Mouse (Mus musculus) cerebellum, adult 9-10 months (tissue): ENCODE data around the gene Rhbdl1.

Experiments used
- DNase-seq: peaks from one replicate; pipeline ENCODE4 v3.0.0; 2022

Rhbdl1 gene

DNA sequence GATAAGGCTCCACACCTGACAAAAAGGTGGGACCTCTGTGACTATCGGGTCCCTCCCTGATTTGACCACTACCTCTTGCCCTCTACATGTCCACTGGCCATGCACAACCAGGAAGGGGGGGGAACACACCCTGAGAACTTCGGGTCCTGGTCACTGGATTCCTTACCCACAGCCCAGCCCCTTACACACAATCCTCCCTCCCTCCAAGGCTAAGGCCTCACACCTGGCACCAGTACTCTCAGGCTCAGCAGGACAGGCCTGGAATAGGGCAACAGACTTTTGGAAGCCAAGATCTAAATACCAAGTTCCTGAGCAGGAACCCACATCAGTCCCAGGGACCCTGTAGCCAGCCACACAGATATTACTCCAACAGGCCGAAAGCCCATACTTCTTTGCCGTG is 1.8 kb upstream of the Rhbdl1 start:
- no peak for DNase-seq

DNA sequence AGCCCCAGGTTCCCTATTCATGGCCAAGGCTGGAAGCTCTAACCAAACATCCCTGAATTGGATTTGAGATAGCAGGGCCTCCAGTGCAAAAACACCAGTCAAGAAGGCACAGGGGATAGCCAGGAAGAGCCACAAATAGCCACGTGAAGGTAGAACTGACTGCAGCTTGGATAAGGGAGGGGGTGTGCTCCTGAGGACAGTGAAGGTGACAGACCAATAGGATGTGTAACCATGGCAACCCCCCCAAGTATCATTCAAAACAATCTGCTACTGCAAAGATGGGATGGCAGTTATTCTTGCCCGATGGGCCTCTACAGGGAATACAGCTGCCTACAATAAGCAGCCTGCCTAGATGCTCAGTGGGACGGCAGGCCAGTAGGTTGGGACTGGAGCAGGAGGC is 438 bp upstream of the Rhbdl1 start:
- peak; percentile 56 for DNase-seq

DNA sequence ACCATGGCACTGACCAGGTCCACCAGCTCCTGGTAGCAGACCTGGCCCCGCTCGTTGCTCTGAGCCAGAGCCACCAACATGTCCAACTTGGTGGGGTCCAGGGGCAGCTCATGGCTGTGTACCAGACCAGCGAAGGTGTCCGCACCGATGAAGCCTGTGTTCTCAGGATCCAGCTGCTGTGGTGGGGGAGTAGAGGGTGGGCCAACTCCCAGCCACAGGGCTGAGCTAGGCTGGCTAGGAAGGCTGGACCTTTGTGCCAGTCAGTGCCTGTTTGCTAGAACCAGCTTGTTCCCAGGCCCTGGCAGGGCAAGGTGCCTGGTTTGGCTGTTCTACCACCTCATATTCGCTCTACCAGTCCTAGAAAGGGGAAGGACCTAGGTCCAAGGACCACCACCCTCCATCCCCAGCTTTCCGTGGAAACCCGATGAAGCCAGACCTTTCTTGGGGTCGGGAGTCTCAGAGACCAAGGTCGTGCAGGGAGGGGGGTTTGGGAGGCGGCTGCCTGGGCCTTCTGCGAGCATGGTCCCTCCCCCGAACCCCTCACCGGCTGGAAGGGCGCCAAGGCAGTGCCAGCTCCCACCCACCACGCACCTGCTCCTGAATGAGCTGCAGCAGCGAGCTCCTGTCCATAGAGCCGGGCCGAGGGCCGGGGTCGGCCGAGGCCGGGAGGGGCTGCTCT is 559 bp downstream of the Rhbdl1 start:
- DNase-seq: no peak

DNA sequence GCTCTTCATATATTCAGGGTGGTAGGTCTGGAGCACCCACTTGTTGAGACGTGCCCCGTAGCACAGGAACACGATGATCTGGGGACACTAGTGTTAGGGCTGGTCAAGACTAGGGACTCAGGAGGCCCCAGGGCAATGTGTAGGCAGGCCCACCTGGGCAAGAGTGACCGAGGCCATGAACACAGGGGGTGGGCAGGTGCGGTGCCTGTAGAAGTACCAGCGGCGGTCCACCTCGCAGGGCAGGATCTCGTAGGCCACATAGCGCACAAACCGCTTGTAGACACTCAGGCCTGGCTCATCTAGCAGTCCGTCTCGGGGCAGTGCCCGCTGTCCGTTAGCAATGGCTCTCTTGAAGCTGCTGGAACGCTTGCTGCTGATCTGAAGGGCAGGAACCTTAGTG is 1.3 kb downstream of the Rhbdl1 start:
- peak; percentile 68 for DNase-seq

DNA sequence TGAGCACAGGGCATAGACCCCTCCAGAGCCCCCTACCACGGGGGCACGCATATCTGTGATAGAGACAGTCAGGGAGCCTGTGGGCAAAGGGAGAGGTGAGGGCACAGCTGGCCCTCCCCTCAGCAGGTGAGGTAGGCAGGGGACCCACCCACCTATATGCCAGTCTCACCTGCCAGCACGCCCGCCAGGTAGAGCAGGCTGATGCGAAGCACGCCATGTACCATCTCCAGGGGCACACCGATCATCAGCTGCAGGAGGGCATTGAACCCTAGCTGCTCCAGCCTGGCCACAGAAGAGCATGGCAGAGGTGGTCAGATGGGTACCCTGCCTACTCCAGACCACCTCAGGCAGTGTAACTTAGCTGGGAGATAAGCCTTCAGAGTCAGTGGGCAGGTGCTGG is 1.8 kb downstream of the Rhbdl1 start:
- DNase-seq: peak; percentile 57

DNA sequence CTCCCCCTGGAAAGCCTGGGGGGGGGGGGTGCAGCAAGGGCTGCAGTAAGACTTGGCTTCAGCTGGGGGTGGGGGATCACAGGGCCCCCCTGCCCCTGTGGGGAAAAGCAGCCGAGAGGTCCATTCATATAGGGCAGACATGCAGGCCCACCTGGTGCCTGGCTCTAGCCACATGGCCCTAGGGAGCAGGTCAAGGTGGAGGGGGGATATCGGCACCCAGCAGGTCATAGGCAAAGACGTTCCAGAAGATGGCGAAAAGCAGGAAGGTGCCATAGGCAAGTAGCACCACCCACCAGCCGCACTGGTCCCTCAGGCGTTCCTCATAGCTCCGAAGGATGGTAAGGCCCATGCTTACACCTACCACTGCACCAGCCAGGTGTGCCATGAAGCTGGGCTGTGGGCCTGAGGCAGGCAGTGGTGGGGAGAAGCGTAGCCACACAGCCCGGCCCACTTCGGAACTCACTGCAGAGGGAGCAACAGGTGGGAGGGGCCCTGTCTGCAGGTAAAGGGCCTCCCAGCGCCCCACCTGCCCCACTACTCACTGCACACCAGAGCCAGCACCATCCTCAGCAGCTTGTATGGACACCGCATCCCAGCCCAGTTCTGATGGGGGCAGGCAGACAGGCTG is 2.4 kb downstream of the Rhbdl1 start:
- peak; percentile 69 for DNase-seq

DNA sequence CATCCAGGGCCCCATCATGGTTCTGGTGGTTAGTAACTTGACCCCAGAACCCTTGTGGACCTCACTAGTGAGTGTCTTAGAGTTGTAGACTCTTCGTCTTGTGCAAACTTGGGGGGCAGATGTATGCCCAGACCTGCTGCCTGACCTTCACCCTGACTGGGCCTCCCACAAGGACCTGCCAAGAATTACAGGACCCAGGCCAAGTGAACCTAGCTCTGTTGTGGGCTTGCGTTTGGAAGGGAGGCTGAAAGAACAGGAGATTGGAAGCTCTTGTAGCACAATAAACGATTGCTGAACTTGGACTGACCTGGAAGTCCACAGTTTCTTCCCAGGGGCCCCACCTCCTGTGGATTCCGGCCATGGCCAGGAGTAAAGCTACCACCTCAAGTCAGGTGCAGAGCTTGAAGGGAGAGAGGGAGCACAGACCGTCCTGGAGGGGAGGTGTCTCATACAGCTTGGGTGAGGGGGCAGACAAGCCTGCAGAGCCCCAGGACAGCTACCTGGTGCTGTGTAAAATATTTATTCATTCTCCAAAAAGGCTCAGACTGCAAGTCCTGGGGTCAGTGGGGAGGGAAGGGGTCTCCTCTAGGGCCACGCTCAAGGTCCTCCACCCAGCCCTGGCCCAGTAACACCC is 3.0 kb downstream of the Rhbdl1 start:
- peak; percentile 74 for DNase-seq

DNA sequence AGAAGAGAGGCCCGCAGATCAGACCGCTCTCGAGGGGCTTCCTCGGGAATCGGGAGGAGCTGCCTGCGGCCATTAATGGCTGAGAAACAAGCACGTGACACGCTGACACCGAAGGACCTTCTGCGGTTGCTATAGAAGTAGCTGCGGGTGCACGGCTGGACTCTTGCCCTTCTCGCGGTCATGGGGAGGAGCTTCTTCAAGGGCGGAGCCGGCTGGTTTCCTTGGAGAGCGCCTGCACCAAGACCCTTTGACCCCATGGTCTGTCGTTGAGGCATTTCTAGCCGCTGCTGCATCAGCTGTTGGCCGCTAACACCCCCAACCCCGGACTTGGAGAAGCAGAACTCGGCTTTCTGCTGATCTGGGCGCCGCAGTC is 3.8 kb downstream of the Rhbdl1 start, which contains the start of gene Stub1:
Gene Stub1, minus strand, starts transcription at position 114 of the 373 bp plus-strand sequence.
- no peak for DNase-seq

DNA sequence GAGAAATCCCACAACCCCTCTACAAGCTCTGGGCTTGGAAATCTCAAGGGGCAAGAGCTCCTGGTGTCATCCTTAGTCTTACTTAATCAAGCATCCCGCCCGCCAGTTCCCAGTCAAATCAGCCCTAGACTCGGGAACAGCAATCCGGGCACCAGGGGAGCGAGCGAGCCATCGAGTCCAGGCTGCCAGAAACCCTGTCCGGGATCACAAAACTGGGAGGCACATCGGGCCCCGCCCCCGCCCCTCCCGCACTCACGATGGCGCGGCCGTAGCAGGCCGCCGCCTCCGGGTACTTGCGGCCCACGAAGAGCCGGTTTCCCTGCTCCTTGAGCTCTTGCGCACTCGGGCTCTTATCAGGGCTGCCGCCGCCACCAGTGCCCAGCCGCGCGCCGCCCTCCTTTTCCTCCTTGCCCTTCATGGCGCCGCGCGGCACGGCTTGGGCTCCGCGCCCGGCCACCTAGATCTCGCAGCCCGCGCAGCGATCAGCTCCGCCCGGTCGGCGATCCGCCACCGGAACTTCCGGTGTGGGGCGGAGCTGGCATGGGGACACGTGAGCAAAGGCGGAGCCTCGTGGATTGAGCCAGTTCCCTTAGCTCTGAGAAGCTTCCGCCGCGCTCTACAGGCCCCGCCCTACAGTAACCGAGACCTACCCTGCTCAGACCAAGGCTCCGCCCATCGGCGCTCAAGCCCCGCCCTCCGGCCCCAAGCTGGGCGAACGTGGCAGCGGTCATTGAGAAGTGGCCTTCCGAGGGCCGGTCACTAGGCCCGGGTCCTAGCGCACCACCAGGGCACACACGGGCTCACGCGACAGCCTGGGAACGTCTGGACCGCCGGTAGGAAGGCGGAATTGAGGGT is 4.4 kb downstream of the Rhbdl1 start:
- peak; percentile 99 for DNase-seq

DNA sequence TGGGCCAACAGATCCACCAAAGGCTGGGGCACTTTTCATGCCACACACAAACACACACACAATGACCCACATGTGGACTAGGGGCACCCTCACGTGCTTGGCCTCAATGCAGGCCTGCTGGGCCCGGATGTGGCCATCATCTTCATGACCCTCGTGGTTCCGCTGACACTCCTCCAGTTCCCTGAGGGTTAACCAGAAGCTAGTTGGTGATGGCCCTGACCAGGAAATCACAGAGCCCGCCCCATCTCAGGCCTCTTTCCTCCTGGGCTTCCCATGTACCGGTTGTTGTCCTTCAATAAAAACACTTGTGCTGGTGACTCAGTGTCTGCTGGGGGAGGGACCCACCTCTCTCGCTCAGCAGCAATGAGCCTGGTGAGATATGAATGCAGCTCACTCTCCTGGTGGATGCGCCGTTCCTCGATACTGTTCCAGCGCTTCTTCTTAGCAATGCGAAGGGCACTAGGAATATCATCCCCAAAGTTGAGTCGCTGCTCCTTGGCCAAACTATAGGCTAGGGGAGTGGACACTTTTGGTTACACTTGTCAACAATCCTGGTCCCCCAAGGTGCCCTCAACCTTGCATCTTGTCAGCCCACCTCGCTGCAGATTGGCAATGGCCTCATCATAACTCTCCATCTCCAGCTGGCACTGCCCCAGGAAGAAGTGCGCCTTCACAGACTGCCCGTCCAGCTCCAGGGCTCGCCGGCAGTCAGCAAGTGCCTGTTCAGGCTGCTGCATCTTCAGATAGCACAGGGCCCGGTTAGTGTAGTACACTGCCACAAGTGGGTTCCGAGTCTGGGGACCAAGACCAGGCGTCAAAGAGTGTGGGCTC is 5.4 kb downstream of the Rhbdl1 start:
- DNase-seq: peak; percentile 77

DNA sequence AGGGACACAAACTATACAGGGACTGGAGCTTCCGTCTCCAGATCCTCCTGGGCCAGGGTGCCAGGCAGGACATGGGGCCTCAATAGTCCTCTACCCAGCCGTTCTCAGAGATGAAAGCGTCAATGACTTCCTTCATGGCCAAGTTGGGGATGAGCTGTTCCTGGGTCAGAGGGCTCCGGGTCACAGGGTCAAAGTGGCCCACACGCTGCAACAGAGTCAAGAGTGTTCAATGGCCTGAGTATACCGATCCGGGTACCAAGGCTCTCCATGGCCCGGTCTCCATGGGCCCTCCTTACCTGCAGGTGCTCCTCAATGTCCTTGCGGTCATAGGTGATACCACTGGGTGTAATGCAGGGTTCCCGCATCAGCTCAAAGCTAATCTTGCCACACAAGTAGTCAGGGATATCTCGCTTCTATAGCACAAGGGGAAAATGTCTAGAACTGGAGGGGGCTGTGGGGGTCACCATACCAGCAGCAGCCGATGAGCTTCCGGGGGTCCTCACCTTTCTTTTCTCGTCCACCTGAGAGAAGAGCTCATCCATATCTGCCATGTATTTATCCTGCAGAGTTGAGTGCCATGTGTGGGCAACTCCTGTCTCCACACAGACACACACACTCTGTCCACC is 6.2 kb downstream of the Rhbdl1 start:
- DNase-seq: peak; percentile 53

DNA sequence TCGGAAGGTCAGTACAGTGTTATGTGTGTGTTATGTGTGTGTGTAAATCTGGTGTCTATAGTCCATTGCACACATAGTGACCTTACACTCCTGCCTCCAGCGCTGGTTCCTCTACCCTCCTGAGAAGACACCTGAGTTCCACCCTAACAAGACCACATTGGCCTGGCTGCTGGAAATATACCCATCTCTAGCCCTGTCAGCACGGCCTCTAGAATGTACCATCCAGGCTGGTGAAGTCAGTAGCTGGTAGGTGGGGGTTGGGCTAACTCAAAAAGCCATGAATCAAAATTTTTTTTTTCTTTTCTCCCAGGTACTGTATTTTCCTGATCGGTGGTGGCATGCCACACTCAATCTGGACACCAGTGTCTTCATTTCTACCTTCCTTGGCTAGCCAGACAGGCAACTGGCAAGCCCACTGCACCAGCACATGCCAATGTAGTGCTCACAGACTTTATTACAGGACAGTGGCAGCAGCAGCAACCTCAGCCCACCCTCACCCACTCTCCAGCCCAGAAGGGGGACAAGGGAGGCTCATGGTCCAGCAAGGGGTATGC is 6.8 kb downstream of the Rhbdl1 start:
- DNase-seq: peak; percentile 57

DNA sequence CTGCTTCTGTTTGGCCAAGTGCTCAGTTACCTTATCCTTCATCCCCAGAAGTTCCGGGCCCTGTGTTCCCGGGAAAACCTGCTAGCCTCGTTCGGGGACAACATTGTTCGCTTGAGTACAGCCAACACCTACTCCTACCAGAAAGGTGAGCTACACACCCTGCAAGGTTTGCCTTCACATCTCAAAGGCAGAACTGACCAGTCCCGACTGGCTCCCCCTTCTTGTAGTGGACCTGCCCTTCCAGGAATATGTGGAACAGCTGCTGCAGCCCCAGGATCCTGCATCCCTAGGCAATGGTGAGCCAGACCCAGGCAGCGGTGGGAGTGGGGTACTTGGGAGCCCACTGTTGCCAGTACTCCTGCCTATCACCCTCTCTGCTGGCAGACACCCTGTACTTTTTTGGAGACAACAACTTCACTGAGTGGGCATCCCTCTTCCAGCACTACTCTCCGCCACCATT is 7.5 kb downstream of the Rhbdl1 start:
- DNase-seq: peak; percentile 62

DNA sequence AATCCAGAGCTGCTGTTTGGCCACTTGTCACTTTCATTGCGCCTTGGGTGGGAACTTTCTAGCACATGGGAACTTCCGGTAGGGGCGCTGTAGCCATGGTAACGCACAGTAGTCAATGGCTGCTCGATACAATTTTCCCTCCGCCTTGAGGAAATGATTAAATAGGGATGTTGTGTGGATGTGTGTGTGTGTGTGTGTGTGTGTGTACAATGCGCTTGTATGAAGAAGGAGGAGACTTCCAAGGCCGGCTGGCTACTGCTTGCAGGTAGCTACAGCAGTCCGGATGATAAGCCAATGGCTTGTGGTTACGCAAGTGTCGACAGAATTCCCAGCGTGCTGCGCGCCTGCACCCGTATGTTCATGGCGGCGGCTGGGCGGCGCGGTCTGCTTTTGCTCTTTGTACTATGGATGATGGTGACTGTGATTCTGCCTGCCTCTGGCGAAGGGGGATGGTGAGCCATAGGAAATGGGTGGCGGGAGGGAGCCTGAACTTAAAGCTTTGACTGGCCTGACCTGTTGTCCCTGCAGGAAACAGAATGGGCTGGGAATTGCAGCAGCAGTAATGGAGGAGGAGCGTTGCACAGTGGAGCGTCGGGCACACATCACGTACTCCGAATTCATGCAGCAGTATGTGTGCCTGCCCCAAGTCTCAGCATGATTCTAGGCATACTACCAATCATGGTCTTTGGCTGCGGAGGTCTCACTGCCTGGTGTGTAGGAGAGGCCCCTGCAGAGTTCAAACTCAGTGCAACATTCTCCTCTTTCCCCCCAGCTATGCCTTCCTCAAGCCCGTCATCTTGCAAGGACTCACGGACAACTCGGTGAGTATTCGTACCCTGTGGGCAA is 8.2 kb downstream of the Rhbdl1 start, which contains the start of gene Jmjd8:
Gene Jmjd8, plus strand, starts transcription at position 156 of the 846 bp plus-strand sequence.
- DNase-seq: peak; percentile 85

DNA sequence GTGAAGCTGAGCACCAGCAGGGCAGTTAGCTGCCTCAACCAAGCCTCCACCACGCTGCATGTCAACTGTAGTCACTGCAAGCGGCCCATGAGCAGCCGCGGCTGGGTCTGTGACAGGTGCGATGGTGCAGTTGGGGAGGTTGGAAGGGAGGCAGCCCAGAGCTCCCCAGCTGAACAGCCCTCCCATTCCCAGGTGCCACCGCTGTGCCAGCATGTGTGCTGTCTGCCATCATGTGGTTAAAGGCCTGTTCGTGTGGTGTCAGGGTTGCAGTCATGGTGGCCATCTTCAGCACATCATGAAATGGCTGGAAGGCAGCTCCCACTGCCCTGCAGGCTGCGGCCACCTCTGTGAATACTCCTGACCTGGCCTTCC is 8.9 kb downstream of the Rhbdl1 start:
- no peak for DNase-seq

DNA sequence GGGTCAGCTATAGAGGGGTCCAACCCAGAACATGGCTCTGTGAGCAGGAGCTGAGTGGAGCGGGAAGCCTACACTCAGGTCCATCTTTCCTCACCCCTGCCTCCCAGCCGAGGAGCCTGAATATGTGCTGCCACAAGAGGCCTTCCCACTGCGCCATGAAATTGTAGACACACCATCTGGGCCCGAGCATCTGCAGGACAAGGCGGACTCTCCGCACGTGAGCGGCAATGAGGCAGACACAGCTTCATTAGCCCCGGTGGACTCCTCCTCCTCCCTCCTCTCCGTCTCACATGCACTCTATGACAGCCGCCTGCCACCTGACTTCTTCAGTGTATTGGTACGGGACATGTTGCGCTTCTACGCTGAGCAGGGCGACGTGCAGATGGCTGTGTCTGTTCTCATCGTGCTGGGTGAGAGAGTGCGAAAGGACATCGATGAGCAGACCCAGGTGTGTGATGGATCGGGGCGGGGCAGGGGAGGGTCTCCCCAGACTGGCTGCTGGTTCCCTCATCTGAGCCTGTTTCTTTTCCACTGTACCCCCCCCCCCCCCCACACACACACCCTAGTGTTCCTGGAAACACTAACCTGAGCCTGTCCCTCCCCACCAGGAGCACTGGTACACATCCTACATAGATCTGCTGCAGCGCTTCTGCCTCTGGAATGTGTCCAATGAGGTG is 9.4 kb downstream of the Rhbdl1 start:
- no peak for DNase-seq

DNA sequence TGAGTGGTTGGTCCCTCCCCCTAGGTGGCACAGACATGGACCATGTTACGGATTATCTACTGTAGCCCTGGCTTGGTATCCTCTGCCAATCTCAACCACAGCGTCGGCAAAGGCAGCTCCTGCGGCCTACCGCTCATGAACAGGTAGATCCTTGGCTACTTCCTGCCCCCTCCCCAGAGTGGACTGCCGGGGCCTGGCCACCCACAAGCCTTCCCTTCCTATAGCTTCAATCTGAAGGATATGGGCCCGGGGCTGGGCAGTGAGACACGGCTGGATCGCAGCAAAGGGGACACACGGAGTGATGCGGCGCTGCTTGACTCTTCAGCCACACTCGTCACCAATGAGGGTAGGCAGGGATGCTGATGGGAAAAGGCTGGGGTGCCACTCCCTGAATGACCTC is 10.1 kb downstream of the Rhbdl1 start:
- no peak for DNase-seq

DNA sequence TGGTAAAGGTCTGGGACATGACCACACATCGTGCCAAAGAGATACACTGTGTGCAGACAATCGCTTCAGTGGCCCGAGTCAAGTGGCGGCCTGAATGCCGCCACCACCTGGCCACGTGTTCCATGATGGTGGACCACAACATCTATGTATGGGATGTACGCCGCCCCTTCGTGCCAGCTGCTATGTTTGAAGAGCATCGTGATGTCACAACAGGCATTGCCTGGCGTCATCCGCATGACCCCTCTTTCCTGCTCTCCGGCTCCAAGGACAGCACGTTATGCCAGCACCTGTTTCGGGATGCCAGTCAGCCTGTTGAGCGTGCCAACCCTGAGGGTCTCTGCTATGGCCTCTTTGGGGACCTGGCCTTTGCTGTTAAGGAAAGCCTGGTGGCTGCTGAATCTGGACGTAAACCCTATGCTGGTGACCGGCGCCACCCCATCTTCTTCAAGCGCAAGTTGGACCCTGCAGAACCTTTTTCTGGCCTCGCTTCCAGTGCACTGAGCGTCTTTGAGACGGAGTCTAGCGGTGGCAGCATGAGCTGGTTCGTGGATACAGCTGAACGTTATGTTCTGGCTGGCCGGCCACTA is 11.0 kb downstream of the Rhbdl1 start:
- no peak for DNase-seq

DNA sequence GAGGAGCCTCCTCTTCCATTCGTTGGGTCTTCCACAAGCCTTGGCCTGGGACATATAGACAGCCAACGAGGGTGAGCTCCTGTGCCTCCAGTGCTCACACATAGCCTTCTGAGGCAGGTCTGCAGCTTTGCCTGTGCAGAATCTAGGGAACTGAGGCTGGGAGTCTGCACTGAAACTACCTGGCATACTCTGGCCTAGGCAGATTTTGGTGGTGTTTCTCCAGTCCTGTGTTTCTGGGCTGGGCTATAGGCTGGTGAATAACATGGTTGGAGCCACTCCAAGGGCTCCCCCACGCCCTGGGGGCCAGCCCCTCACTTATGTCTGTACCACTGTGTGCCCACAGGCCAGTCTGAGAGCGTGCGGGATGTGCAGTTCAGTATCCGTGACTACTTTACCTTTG is 11.8 kb downstream of the Rhbdl1 start:
- DNase-seq: no peak
